Comparison of ENCODE assay signal across 9 mouse cellular contexts in genomic region chr9:121791206-121791605, GRCm38 (mm10). TPM values are rescaled to one million over a fixed set of nuclear protein-coding genes. Genes with fewer than 3 reads are reported as not detected.
DNase-seq lines count a peak whose midpoint lies in the region; ATAC-seq and TF ChIP-seq lines count a peak whose summit lies in the region.
"Had no signal": no experiment of that assay in that cellular context is flagged by ENCODE, and none has a peak within 500 bp of the region (broad histone marks: within the 10 kb centered on the region; RNA-seq: fewer than 3 reads in every experiment).

No protein-coding gene starts in this region.

- peaks cover 14% of the 10 kb centered on the region for H3K4me1 ChIP-seq in hindbrain, postnatal 0 days (ENCODE audit: insufficient read depth, low read length)
- no peaks in the 10 kb centered on the region for H3K4me1 ChIP-seq in hindbrain, embryonic 14.5 days (replicated peaks; ENCODE audit: control insufficient read depth, insufficient read depth, low read length)
- peaks cover 29 to 34% of the 10 kb centered on the region in 2 experiments for H3K4me1 ChIP-seq in heart, embryonic 14.5 days (ENCODE audit: control insufficient read depth in 2 of 2, insufficient read depth in 2 of 2, low read length in 2 of 2)
- H3K4me1 ChIP-seq in midbrain, embryonic 13.5 days (replicated peaks), result peaks cover 9% of the 10 kb centered on the region

- TF ChIP-seq CTCF in hindbrain, postnatal 0 days (IDR thresholded peaks at IDR 0.05; ENCODE audit: low read depth), result no peak

- peak; percentile 54 for DNase-seq in hindbrain, postnatal 0 days (ENCODE audit: low spot score)
- no peak for DNase-seq in hindbrain, embryonic 14.5 days (ENCODE audit: low spot score)
- DNase-seq in adrenal gland, adult (ENCODE audit: inconsistent age in 2 of 2, low spot score in 1 of 2), result peak; percentile 58 to 80
- DNase-seq in embryo, embryonic 11 days, result peak; percentile 75
- DNase-seq in layer of hippocampus, adult 8-10 months (ENCODE audit: low spot score in 2 of 2), result peak; percentile 64 to 68
- DNase-seq in urinary bladder, postnatal 14 days (ENCODE audit: low spot score), result peak; percentile 72

- 18% methylated on average over 5 of the region's 5 CpGs for WGBS in hindbrain, postnatal 0 days
- WGBS in hindbrain, embryonic 14.5 days, result 14% methylated on average over 5 of the region's 5 CpGs
- WGBS in heart, embryonic 14.5 days, result 3% methylated on average over 5 of the region's 5 CpGs
- 19% methylated on average over 5 of the region's 5 CpGs for whole genome bisulfite sequencing in midbrain, embryonic 13.5 days

- H3K27ac ChIP-seq in hindbrain, postnatal 0 days, result no peak overlapping the region
- H3K27ac ChIP-seq in hindbrain, embryonic 14.5 days, result no peak overlapping the region
- H3K27ac ChIP-seq in heart, embryonic 14.5 days (replicated peaks in 1 of 2; ENCODE audit: control insufficient read depth in 1 of 2, insufficient read depth in 1 of 2, low read depth in 2 of 2, low read length in 2 of 2), result peak overlapping the region; percentile 40 to 88
- H3K27ac ChIP-seq in midbrain, embryonic 13.5 days, result no peak overlapping the region

- H3K9me3 ChIP-seq in hindbrain, postnatal 0 days (ENCODE audit: low read length), result no peaks in the 10 kb centered on the region
- H3K9me3 ChIP-seq in hindbrain, embryonic 14.5 days (ENCODE audit: control insufficient read depth, low read length), result no peaks in the 10 kb centered on the region
- no peaks in the 10 kb centered on the region for H3K9me3 ChIP-seq in heart, embryonic 14.5 days (ENCODE audit: control insufficient read depth, low read length)
- H3K9me3 ChIP-seq in midbrain, embryonic 13.5 days, result no peaks in the 10 kb centered on the region

- H3K36me3 ChIP-seq in hindbrain, postnatal 0 days (ENCODE audit: insufficient read depth, low read length), result no peaks in the 10 kb centered on the region
- no peaks in the 10 kb centered on the region for H3K36me3 ChIP-seq in hindbrain, embryonic 14.5 days (replicated peaks; ENCODE audit: control insufficient read depth, insufficient read depth)
- peaks cover 3% of the 10 kb centered on the region; the same call in 1 of the 2 replicates for H3K36me3 ChIP-seq in heart, embryonic 14.5 days (ENCODE audit: control insufficient read depth, insufficient read depth, low read length)
- no peaks in the 10 kb centered on the region for H3K36me3 ChIP-seq in midbrain, embryonic 13.5 days

- H3K4me3 ChIP-seq in hindbrain, postnatal 0 days (ENCODE audit: low read length), result no peak overlapping the region
- no peak overlapping the region for H3K4me3 ChIP-seq in hindbrain, embryonic 14.5 days (replicated peaks; ENCODE audit: low read length)
- H3K4me3 ChIP-seq in heart, embryonic 14.5 days (ENCODE audit: control insufficient read depth in 1 of 2, insufficient read depth in 1 of 2, low read depth in 1 of 2, low read length in 2 of 2), result peak overlapping the region; percentile 30
- no peak overlapping the region for H3K4me3 ChIP-seq in midbrain, embryonic 13.5 days (replicated peaks)

- no peaks in the 10 kb centered on the region for H3K27me3 ChIP-seq in hindbrain, postnatal 0 days (ENCODE audit: insufficient read depth, low read length)
- H3K27me3 ChIP-seq in hindbrain, embryonic 14.5 days (ENCODE audit: control insufficient read depth, insufficient read depth, low read length), result no peaks in the 10 kb centered on the region
- peaks cover 4% of the 10 kb centered on the region; the same call in 1 of the 2 replicates for H3K27me3 ChIP-seq in heart, embryonic 14.5 days (ENCODE audit: control insufficient read depth, insufficient read depth, low read length)
- H3K27me3 ChIP-seq in midbrain, embryonic 13.5 days, result no peaks in the 10 kb centered on the region

- H3K4me2 ChIP-seq in hindbrain, postnatal 0 days (ENCODE audit: low read depth, low read length), result no peak overlapping the region
- H3K4me2 ChIP-seq in hindbrain, embryonic 14.5 days (replicated peaks), result no peak overlapping the region
- peak overlapping the region; percentile 63 for H3K4me2 ChIP-seq in heart, embryonic 14.5 days (ENCODE audit: low read length)
- no peak overlapping the region for H3K4me2 ChIP-seq in midbrain, embryonic 13.5 days (replicated peaks)

- no peak overlapping the region for H3K9ac ChIP-seq in hindbrain, postnatal 0 days (replicated peaks; ENCODE audit: low read length)
- H3K9ac ChIP-seq in hindbrain, embryonic 14.5 days, result no peak overlapping the region
- peak overlapping the region; percentile 36; the same call in 1 of the 2 replicates for H3K9ac ChIP-seq in heart, embryonic 14.5 days (ENCODE audit: low read length)
- no peak overlapping the region for H3K9ac ChIP-seq in midbrain, embryonic 13.5 days (replicated peaks)

- ATAC-seq in hindbrain, postnatal 0 days, result 0 out of 2 replicates have a peak, but pooled peaks have one; percentile 21
- no peak for ATAC-seq in hindbrain, embryonic 14.5 days (ENCODE audit: low FRiP score)
- peak; percentile 37 for ATAC-seq in heart, embryonic 14.5 days (ENCODE audit: insufficient number of reproducible peaks, insufficient read depth, low FRiP score, low read depth)
- ATAC-seq in midbrain, embryonic 13.5 days, result 0 out of 2 replicates have a peak, but pooled peaks have one; percentile 14

RNA-seq across cellular contexts. Expression of gene Hhatl, which starts 1.1 kb away (rescaled TPM):
- total RNA-seq in hindbrain, postnatal 0 days (2014; rRNA removed), result 1.2 and 1.8 TPM in 2 replicates
- polyA plus RNA-seq in hindbrain, postnatal 0 days (2015; fragmentation: Nextera tagmentation; extraction: Ambion mirVana), result 0.78 and 0.85 TPM in 2 replicates
- polyA plus RNA-seq in hindbrain, embryonic 14.5 days (2014; fragmentation: Nextera tagmentation; extraction: Ambion mirVana), result 0.31 TPM in 1 of 2 replicates, not detected in the other
- polyA plus RNA-seq in heart, embryonic 14.5 days (2014; fragmentation: Nextera tagmentation; extraction: Ambion mirVana), result 17.8 and 18.6 TPM in 2 replicates
- total RNA-seq in layer of hippocampus, adult 8-10 months (2022), result 10 to 100 TPM; 15.2 to 23.6 (median 20.1) TPM
- polyA plus RNA-seq in midbrain, embryonic 13.5 days (2015; fragmentation: Nextera tagmentation; extraction: Ambion mirVana), result 0.24 TPM in 1 of 2 replicates, not detected in the other

RNA-seq across cellular contexts. Expression of gene Klhl40, which starts 13.8 kb away (rescaled TPM):
- 2.1 and 4.1 TPM in 2 replicates for total RNA-seq in hindbrain, postnatal 0 days (2014; rRNA removed)
- 2.3 and 2.4 TPM in 2 replicates for polyA plus RNA-seq in hindbrain, postnatal 0 days (2015; fragmentation: Nextera tagmentation; extraction: Ambion mirVana)
- 1.6 and 2.3 TPM in 2 replicates for polyA plus RNA-seq in hindbrain, embryonic 14.5 days (2014; fragmentation: Nextera tagmentation; extraction: Ambion mirVana)
- polyA plus RNA-seq in heart, embryonic 14.5 days (2014; fragmentation: Nextera tagmentation; extraction: Ambion mirVana), result 3.6 and 3.8 TPM in 2 replicates
- total RNA-seq in layer of hippocampus, adult 8-10 months (2022), result 1 to 10 TPM; 3.5 to 5.7 (median 4.4) TPM
- 0.43 and 0.69 TPM in 2 replicates for polyA plus RNA-seq in midbrain, embryonic 13.5 days (2015; fragmentation: Nextera tagmentation; extraction: Ambion mirVana)
- polyA plus RNA-seq: small intestine, adult 2 months had no signal

RNA-seq across cellular contexts. Expression of gene Zfp651, which starts 32.1 kb away (rescaled TPM):
- total RNA-seq in hindbrain, postnatal 0 days (2014; rRNA removed), result 62.3 and 70.1 TPM in 2 replicates
- 23.6 and 25.5 TPM in 2 replicates for polyA plus RNA-seq in hindbrain, postnatal 0 days (2015; fragmentation: Nextera tagmentation; extraction: Ambion mirVana)
- polyA plus RNA-seq in hindbrain, embryonic 14.5 days (2014; fragmentation: Nextera tagmentation; extraction: Ambion mirVana), result 19.1 and 21.5 TPM in 2 replicates
- 14.0 and 16.5 TPM in 2 replicates for polyA plus RNA-seq in heart, embryonic 14.5 days (2014; fragmentation: Nextera tagmentation; extraction: Ambion mirVana)
- total RNA-seq in layer of hippocampus, adult 8-10 months (2022), result 100 to 1,000 TPM in 2 of 4 experiments, 10 to 100 TPM in 2; 97.3 to 102 (median 99.5) TPM
- polyA plus RNA-seq in midbrain, embryonic 13.5 days (2015; fragmentation: Nextera tagmentation; extraction: Ambion mirVana), result 6.7 and 12.0 TPM in 2 replicates

RNA-seq across cellular contexts. Expression of gene Ccdc13, which starts 48.1 kb away (rescaled TPM):
- total RNA-seq in hindbrain, postnatal 0 days (2014; rRNA removed), result 3.7 and 5.6 TPM in 2 replicates
- 3.3 and 4.0 TPM in 2 replicates for polyA plus RNA-seq in hindbrain, postnatal 0 days (2015; fragmentation: Nextera tagmentation; extraction: Ambion mirVana)
- polyA plus RNA-seq in hindbrain, embryonic 14.5 days (2014; fragmentation: Nextera tagmentation; extraction: Ambion mirVana), result 1.9 and 2.2 TPM in 2 replicates
- polyA plus RNA-seq in heart, embryonic 14.5 days (2014; fragmentation: Nextera tagmentation; extraction: Ambion mirVana), result 0.22 and 0.27 TPM in 2 replicates
- total RNA-seq in layer of hippocampus, adult 8-10 months (2022), result 10 to 100 TPM in 1 of 4 experiments, 1 to 10 TPM in 3; 4.3 to 10.7 (median 9.4) TPM
- 2.8 and 5.0 TPM in 2 replicates for polyA plus RNA-seq in midbrain, embryonic 13.5 days (2015; fragmentation: Nextera tagmentation; extraction: Ambion mirVana)

Comparison
In these comparisons a context has a peak if more than half of its experiments do, and no peak if none do; other contexts are left out.
1. H3K27ac ChIP-seq: peak in heart, embryonic 14.5 days (2 of 2); none in hindbrain, postnatal 0 days (single experiment), hindbrain, embryonic 14.5 days (single experiment) and midbrain, embryonic 13.5 days (single experiment).
2. H3K4me3 ChIP-seq: peak in heart, embryonic 14.5 days (2 of 2); none in hindbrain, postnatal 0 days (single experiment), hindbrain, embryonic 14.5 days (single experiment) and midbrain, embryonic 13.5 days (single experiment).
3. RNA of gene Hhatl, which starts 1.1 kb away (polyA plus RNA-seq): 17.8 to 18.6 TPM in heart, embryonic 14.5 days; 0.78 to 0.85 TPM in hindbrain, postnatal 0 days, 0.24 TPM in midbrain, embryonic 13.5 days and 0.31 TPM in hindbrain, embryonic 14.5 days; every median in the first group is over 10 times any median in the second.